Mouse (Mus musculus) layer of hippocampus, adult 18-20 months (tissue): ENCODE data around the gene Gm13695. TPM values are rescaled to one million over a fixed set of nuclear protein-coding genes. Genes with fewer than 3 reads are reported as not detected.

Experiments used
- total RNA-seq, 2 experiments: library from RNA; stranded (reverse); gene quantifications; 2 replicates each; pipeline ENCODE4 v1.2.3; 2021

Gm13695 gene
- total RNA-seq, 2 experiments from 2014 or later: 1.6 TPM; not detected in 1

Other genes starting within 250 kb of the Gm13695 start
- 10 to 100 TPM; 65.3 to 71.4 TPM for gene Itgav, start 242.9 kb upstream of the Gm13695 start, total RNA-seq
- 100 to 1,000 TPM; 203 to 205 TPM for gene Fam171b, start 154.7 kb upstream of the Gm13695 start, total RNA-seq
- not detected for gene Zswim2, start 26.1 kb upstream of the Gm13695 start, total RNA-seq
- gene Gm13698, start 11.6 kb upstream of the Gm13695 start, total RNA-seq: 1 to 10 TPM; 1.6 to 1.7 TPM
- gene Gm13693, start 5.8 kb upstream of the Gm13695 start, total RNA-seq: 1 to 10 TPM; 1.6 to 1.7 TPM
- gene Gm13696, start 5.8 kb downstream of the Gm13695 start, total RNA-seq: 1 to 10 TPM; 1.6 to 1.7 TPM
- 1 to 10 TPM; 1.6 to 1.7 TPM for gene Gm13694, start 11.6 kb downstream of the Gm13695 start, total RNA-seq
- 1 to 10 TPM; 1.6 to 1.7 TPM for gene Gm13697, start 17.4 kb downstream of the Gm13695 start, total RNA-seq
- gene Gm13691, start 23.2 kb downstream of the Gm13695 start, total RNA-seq: 1 to 10 TPM; 1.6 to 1.7 TPM